Mouse (Mus musculus) spleen, adult 2 months (tissue): ENCODE data around the gene Ano10.

Experiments used
- CTCF ChIP-seq: fragments of 200-500 bp; IDR thresholded peaks from 2 replicates; pipeline ENCODE4 v1.5.1; 2011; ENCODE audit warnings: mild to moderate bottlenecking, inconsistent platforms; ENCODE audit not compliant: insufficient read depth, insufficient read length, insufficient replicate concordance; ENCODE audit errors: extremely low read depth
- POLR2A ChIP-seq: fragments of 200-500 bp; IDR thresholded peaks from 2 replicates; pipeline ENCODE4 v1.6.1; 2011; ENCODE audit warnings: low read depth, low read length, inconsistent platforms

- TF ChIP-seq CTCF (no peak), POLR2A (no peak)
Observed at GRCm38 (mm10) chr9:122244800-122245165, 49.4 kb downstream of the Ano10 start.
